Mouse (Mus musculus): Measurements from ENCODE around the gene Mrgpra2a. TPM values are rescaled to one million over a fixed set of nuclear protein-coding genes. Genes with fewer than 3 reads are reported as not detected.
"Not testable (repeated sequence)": the region's sequence is repeated elsewhere in the genome, so short reads cannot be mapped to it uniquely, and the experiment has no call there.

Gene Mrgpra2a
- total RNA-seq (2012; rRNA removed) (not detected in 2 replicates), polyA plus RNA-seq (2012; ENCODE audit: insufficient read depth in 1 of 2, insufficient read length in 2 of 2, low read depth in 1 of 2, low replicate concordance in 2 of 2, missing spikeins in 1 of 2) (not detected)

DNA sequence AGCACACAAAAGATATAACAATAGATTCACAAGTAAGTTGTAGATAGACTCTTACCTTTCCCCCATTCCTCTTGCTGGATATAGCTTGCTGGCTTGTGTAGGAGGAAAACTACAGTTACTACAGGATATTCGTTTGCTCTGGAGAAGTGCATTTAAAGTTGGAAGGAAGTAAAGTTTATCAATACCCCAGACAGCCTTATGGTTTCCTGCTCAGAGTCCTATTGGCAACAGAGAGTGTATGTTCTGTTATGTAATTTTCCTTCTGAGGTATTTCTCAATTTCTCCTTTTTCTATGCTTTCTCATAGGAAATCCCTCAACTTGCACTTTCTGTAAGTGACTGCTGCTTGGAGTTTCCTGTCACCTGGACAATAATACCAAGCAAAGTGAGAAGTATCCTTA, at the start of gene Mrgpra2a:
TSS of gene Mrgpra2a (minus strand) at position 125 of the 400 bp plus-strand sequence.
- H3K36me3 ChIP-seq (ENCODE audit: control insufficient read depth in 1 of 2, insufficient read depth in 2 of 2, low read length in 2 of 2); H3K9me3 ChIP-seq (replicated peaks; ENCODE audit: insufficient read depth, low read length); DNase-seq (ENCODE audit: low read depth, low spot score): not testable (repeated sequence)

DNA sequence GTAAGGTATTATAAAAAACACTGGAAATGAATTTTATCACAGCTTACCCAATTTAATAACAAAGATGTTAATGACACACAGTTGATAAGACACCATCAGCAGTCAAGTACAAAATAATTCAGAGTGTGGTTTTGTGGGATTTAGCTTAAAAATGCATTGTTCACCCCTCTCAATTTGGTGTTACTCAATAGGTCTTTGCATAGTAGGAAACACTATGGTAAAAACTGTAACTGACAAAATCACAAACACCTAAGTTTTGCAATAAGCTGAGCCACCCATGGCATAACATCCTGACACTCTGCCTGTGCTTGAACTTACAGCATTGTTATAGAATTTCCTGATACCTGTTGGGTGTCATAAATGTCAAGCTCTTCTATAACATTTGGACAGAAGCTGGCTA, 39.3 kb upstream of the Mrgpra2a start:
- not testable (repeated sequence) for H3K27ac ChIP-seq (ENCODE audit: control insufficient read depth, low read depth, low read length); H3K27me3 ChIP-seq (ENCODE audit: control insufficient read depth in 1 of 2, insufficient read depth in 2 of 2, low read length in 2 of 2); H3K4me3 ChIP-seq (ENCODE audit: control insufficient read depth in 1 of 2, insufficient read depth in 1 of 2, low read depth in 2 of 2, low read length in 2 of 2); H3K4me1 ChIP-seq (ENCODE audit: control insufficient read depth in 1 of 2, insufficient read depth in 2 of 2, low read length in 2 of 2); H3K79me2 ChIP-seq (ENCODE audit: control insufficient read depth, insufficient read depth, low read length, poor library complexity); H3K9me3 ChIP-seq (replicated peaks; ENCODE audit: insufficient read depth, low read length); H3K9ac ChIP-seq (ENCODE audit: control insufficient read depth, low read depth, low read length, poor library complexity, severe bottlenecking); DNase-seq (ENCODE audit: low read depth, low spot score); H3K36me3 ChIP-seq (ENCODE audit: control insufficient read depth in 1 of 2, insufficient read depth in 2 of 2, low read length in 2 of 2)

More for the DNA sequence above, at the start of gene Mrgpra2a:
- not testable (repeated sequence) for H3K27me3 ChIP-seq (ENCODE audit: control insufficient read depth in 1 of 2, insufficient read depth in 2 of 2, low read length in 2 of 2); H3K4me3 ChIP-seq (ENCODE audit: control insufficient read depth in 1 of 2, insufficient read depth in 1 of 2, low read depth in 2 of 2, low read length in 2 of 2); H3K4me1 ChIP-seq (ENCODE audit: control insufficient read depth in 1 of 2, insufficient read depth in 2 of 2, low read length in 2 of 2); H3K27ac ChIP-seq (ENCODE audit: control insufficient read depth, low read depth, low read length); H3K79me2 ChIP-seq (ENCODE audit: control insufficient read depth, insufficient read depth, low read length, poor library complexity); H3K9ac ChIP-seq (ENCODE audit: control insufficient read depth, low read depth, low read length, poor library complexity, severe bottlenecking)

DNA sequence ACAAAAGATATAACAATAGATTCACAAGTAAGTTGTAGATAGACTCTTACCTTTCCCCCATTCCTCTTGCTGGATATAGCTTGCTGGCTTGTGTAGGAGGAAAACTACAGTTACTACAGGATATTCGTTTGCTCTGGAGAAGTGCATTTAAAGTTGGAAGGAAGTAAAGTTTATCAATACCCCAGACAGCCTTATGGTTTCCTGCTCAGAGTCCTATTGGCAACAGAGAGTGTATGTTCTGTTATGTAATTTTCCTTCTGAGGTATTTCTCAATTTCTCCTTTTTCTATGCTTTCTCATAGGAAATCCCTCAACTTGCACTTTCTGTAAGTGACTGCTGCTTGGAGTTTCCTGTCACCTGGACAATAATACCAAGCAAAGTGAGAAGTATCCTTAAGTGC, 37.5 kb upstream of the Mrgpra2a start:
- DNase-seq (ENCODE audit: low read depth, low spot score); H3K4me1 ChIP-seq (ENCODE audit: control insufficient read depth in 1 of 2, insufficient read depth in 2 of 2, low read length in 2 of 2); H3K27me3 ChIP-seq (ENCODE audit: control insufficient read depth in 1 of 2, insufficient read depth in 2 of 2, low read length in 2 of 2); H3K9ac ChIP-seq (ENCODE audit: control insufficient read depth, low read depth, low read length, poor library complexity, severe bottlenecking); H3K79me2 ChIP-seq (ENCODE audit: control insufficient read depth, insufficient read depth, low read length, poor library complexity); H3K27ac ChIP-seq (ENCODE audit: control insufficient read depth, low read depth, low read length); H3K36me3 ChIP-seq (ENCODE audit: control insufficient read depth in 1 of 2, insufficient read depth in 2 of 2, low read length in 2 of 2); H3K4me3 ChIP-seq (ENCODE audit: control insufficient read depth in 1 of 2, insufficient read depth in 1 of 2, low read depth in 2 of 2, low read length in 2 of 2); H3K9me3 ChIP-seq (replicated peaks; ENCODE audit: insufficient read depth, low read length): not testable (repeated sequence)

DNA sequence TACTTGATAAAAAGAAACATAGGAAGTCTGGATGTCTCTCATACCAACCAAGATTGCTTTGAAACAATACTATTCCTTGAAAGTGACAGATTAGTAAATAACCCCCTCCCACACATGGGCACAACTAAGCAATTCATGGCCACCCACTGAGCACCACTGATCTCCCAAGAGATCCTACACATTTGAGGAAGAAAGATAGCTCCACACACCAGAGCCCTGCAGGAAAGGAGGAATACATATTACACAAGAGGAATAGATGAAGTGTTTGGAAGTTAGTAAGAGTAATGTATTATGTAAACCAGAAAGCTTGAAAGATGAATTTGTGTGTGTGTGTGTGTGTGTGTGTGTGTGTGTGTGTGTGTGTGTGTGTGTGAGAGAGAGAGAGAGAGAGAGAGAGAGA, 31.2 kb upstream of the Mrgpra2a start:
- not testable (repeated sequence) for H3K9ac ChIP-seq (ENCODE audit: control insufficient read depth, low read depth, low read length, poor library complexity, severe bottlenecking); DNase-seq (ENCODE audit: low read depth, low spot score); H3K4me1 ChIP-seq (ENCODE audit: control insufficient read depth in 1 of 2, insufficient read depth in 2 of 2, low read length in 2 of 2); H3K4me3 ChIP-seq (ENCODE audit: control insufficient read depth in 1 of 2, insufficient read depth in 1 of 2, low read depth in 2 of 2, low read length in 2 of 2); H3K79me2 ChIP-seq (ENCODE audit: control insufficient read depth, insufficient read depth, low read length, poor library complexity); H3K27me3 ChIP-seq (ENCODE audit: control insufficient read depth in 1 of 2, insufficient read depth in 2 of 2, low read length in 2 of 2); H3K36me3 ChIP-seq (ENCODE audit: control insufficient read depth in 1 of 2, insufficient read depth in 2 of 2, low read length in 2 of 2); H3K9me3 ChIP-seq (replicated peaks; ENCODE audit: insufficient read depth, low read length); H3K27ac ChIP-seq (ENCODE audit: control insufficient read depth, low read depth, low read length)

DNA sequence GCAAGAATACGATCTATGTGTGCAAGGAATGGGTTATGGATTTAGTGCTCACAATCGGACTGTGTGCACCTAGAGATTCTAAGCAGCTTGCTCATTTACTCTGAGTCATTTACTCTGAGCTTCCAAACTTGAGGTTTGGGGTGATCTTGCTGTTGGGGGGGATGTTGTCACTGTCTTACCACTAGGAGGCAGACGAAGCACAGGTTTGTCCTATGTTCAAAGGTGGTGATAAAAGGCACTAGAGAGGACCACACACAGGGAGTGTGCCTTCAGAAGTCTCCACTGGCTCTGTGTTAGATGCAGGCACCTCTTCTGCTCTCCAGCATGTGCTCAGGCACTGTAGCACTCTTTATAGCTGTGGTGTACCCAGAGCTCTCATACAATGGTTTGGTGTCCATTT, 22.0 kb upstream of the Mrgpra2a start:
- not testable (repeated sequence) for H3K4me1 ChIP-seq (ENCODE audit: control insufficient read depth in 1 of 2, insufficient read depth in 2 of 2, low read length in 2 of 2); H3K79me2 ChIP-seq (ENCODE audit: control insufficient read depth, insufficient read depth, low read length, poor library complexity); H3K36me3 ChIP-seq (ENCODE audit: control insufficient read depth in 1 of 2, insufficient read depth in 2 of 2, low read length in 2 of 2); H3K27me3 ChIP-seq (ENCODE audit: control insufficient read depth in 1 of 2, insufficient read depth in 2 of 2, low read length in 2 of 2); H3K9me3 ChIP-seq (replicated peaks; ENCODE audit: insufficient read depth, low read length); H3K4me3 ChIP-seq (ENCODE audit: control insufficient read depth in 1 of 2, insufficient read depth in 1 of 2, low read depth in 2 of 2, low read length in 2 of 2); H3K27ac ChIP-seq (ENCODE audit: control insufficient read depth, low read depth, low read length); H3K9ac ChIP-seq (ENCODE audit: control insufficient read depth, low read depth, low read length, poor library complexity, severe bottlenecking)
- peak; percentile 3 for DNase-seq (ENCODE audit: low read depth, low spot score)

DNA sequence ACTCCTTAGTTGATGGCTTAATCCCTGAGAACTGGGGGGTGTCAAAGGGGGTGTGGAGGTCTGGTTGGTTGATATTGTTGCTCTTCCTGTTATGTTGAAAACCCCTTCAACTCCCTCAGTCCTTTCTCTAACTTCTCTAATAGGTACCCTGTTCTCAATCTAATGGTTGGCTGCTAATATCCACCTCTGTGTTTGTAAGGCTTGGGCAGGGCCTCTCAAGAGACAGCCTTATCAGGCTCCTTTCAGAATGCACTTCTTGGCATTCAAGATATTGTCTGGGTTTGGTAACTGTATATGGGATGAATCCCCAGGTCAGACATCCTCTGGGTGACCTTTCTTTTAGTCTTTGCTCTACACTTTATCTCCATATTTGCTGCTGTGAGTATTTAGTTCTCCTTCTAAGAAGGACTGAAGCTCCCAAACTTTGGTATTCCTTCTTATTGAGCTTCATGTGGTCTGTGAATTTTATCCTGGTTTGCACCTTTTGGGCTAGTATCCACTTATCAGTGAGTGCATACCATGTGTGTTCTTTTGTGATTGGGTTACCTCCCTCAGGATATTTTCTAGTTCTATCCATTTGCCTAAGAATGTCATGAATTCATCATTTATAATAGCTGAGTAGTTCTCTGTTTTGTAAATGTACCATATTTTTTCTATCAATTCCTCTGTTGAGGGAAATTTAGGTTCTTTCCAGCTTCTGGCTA, 13.5 kb upstream of the Mrgpra2a start:
- H3K9me3 ChIP-seq (replicated peaks; ENCODE audit: insufficient read depth, low read length); H3K27me3 ChIP-seq (ENCODE audit: control insufficient read depth in 1 of 2, insufficient read depth in 2 of 2, low read length in 2 of 2); H3K4me1 ChIP-seq (ENCODE audit: control insufficient read depth in 1 of 2, insufficient read depth in 2 of 2, low read length in 2 of 2); H3K27ac ChIP-seq (ENCODE audit: control insufficient read depth, low read depth, low read length); H3K36me3 ChIP-seq (ENCODE audit: control insufficient read depth in 1 of 2, insufficient read depth in 2 of 2, low read length in 2 of 2); H3K9ac ChIP-seq (ENCODE audit: control insufficient read depth, low read depth, low read length, poor library complexity, severe bottlenecking); H3K79me2 ChIP-seq (ENCODE audit: control insufficient read depth, insufficient read depth, low read length, poor library complexity); DNase-seq (ENCODE audit: low read depth, low spot score); H3K4me3 ChIP-seq (ENCODE audit: control insufficient read depth in 1 of 2, insufficient read depth in 1 of 2, low read depth in 2 of 2, low read length in 2 of 2): not testable (repeated sequence)

DNA sequence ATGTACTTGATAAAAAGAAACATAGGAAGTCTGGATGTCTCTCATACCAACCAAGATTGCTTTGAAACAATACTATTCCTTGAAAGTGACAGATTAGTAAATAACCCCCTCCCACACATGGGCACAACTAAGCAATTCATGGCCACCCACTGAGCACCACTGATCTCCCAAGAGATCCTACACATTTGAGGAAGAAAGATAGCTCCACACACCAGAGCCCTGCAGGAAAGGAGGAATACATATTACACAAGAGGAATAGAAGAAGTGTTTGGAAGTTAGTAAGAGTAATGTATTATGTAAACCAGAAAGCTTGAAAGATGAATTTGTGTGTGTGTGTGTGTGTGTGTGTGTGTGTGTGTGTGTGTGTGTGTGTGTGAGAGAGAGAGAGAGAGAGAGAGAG, 6.2 kb downstream of the Mrgpra2a start:
- H3K79me2 ChIP-seq (ENCODE audit: control insufficient read depth, insufficient read depth, low read length, poor library complexity); H3K9me3 ChIP-seq (replicated peaks; ENCODE audit: insufficient read depth, low read length); H3K27ac ChIP-seq (ENCODE audit: control insufficient read depth, low read depth, low read length); DNase-seq (ENCODE audit: low read depth, low spot score); H3K27me3 ChIP-seq (ENCODE audit: control insufficient read depth in 1 of 2, insufficient read depth in 2 of 2, low read length in 2 of 2); H3K9ac ChIP-seq (ENCODE audit: control insufficient read depth, low read depth, low read length, poor library complexity, severe bottlenecking); H3K4me3 ChIP-seq (ENCODE audit: control insufficient read depth in 1 of 2, insufficient read depth in 1 of 2, low read depth in 2 of 2, low read length in 2 of 2); H3K4me1 ChIP-seq (ENCODE audit: control insufficient read depth in 1 of 2, insufficient read depth in 2 of 2, low read length in 2 of 2); H3K36me3 ChIP-seq (ENCODE audit: control insufficient read depth in 1 of 2, insufficient read depth in 2 of 2, low read length in 2 of 2): not testable (repeated sequence)
